Mouse (Mus musculus): ENCODE results near the gene E130208F15Rik. TPM values are rescaled to one million over a fixed set of nuclear protein-coding genes. Genes with fewer than 3 reads are reported as not detected.
A peak's percentile ranks its signal among the peaks of the same experiment; 100 is the strongest.

The E130208F15Rik gene
- polyA plus RNA-seq, 1 experiment = 0.28 TPM

- H3K27ac ChIP-seq (ENCODE audit: control insufficient read depth, insufficient read depth, low read depth, low read length) = peak overlapping the region; percentile 34; the same call in 1 of the 2 replicates
- no peaks in the 10 kb centered on the region for H3K36me3 ChIP-seq (ENCODE audit: control insufficient read depth, insufficient read depth, low read length)
- peaks cover 15% of the 10 kb centered on the region for H3K4me1 ChIP-seq (ENCODE audit: control insufficient read depth, insufficient read depth, low read length)
- TF ChIP-seq POLR2A (IDR thresholded peaks at IDR 0.05; ENCODE audit: control insufficient read depth, low read depth, low read length) (no peak), CTCF (IDR thresholded peaks at IDR 0.05; ENCODE audit: control insufficient read depth, insufficient read depth, insufficient replicate concordance, low read depth, low read length) (no peak)
- H3K4me3 ChIP-seq (ENCODE audit: control insufficient read depth, low read depth, low read length) = no peak overlapping the region
- no peaks in the 10 kb centered on the region for H3K27me3 ChIP-seq (ENCODE audit: control insufficient read depth, insufficient read depth, low read length)
These were observed 27.7 kb upstream of the E130208F15Rik start for GRCm38 (mm10) chr7:30293795-30294194.

GRCm38 (mm10) chr7:30294296-30294695 is 27.2 kb upstream of the E130208F15Rik start:
- TF ChIP-seq POLR2A (IDR thresholded peaks at IDR 0.05; ENCODE audit: control insufficient read depth, low read depth, low read length) = no peak
- TF ChIP-seq CTCF (IDR thresholded peaks at IDR 0.05; ENCODE audit: control insufficient read depth, insufficient read depth, insufficient replicate concordance, low read depth, low read length) = no peak
- Histone ChIP-seq H3K36me3 (ENCODE audit: control insufficient read depth, insufficient read depth, low read length) (no peaks in the 10 kb centered on the region), H3K4me3 (ENCODE audit: control insufficient read depth, low read depth, low read length) (no peak overlapping the region), H3K4me1 (ENCODE audit: control insufficient read depth, insufficient read depth, low read length) (peaks cover 15% of the 10 kb centered on the region), H3K27me3 (ENCODE audit: control insufficient read depth, insufficient read depth, low read length) (no peaks in the 10 kb centered on the region), H3K27ac (ENCODE audit: control insufficient read depth, insufficient read depth, low read depth, low read length) (peak overlapping the region; percentile 34)

GRCm38 (mm10) chr7:30295103-30295502 is 26.4 kb upstream of the E130208F15Rik start:
- H3K36me3 ChIP-seq (ENCODE audit: control insufficient read depth, insufficient read depth, low read length) = no peaks in the 10 kb centered on the region
- no peak overlapping the region for H3K4me3 ChIP-seq (ENCODE audit: control insufficient read depth, low read depth, low read length)
- H3K4me1 ChIP-seq (ENCODE audit: control insufficient read depth, insufficient read depth, low read length) = peaks cover 15% of the 10 kb centered on the region
- H3K27ac ChIP-seq (ENCODE audit: control insufficient read depth, insufficient read depth, low read depth, low read length) = peak overlapping the region; percentile 34
- no peak for TF ChIP-seq CTCF (IDR thresholded peaks at IDR 0.05; ENCODE audit: control insufficient read depth, insufficient read depth, insufficient replicate concordance, low read depth, low read length)
- peak; percentile 34; the same call in 1 of the 2 replicates for TF ChIP-seq POLR2A (IDR thresholded peaks at IDR 0.05; ENCODE audit: control insufficient read depth, low read depth, low read length)
- no peaks in the 10 kb centered on the region for H3K27me3 ChIP-seq (ENCODE audit: control insufficient read depth, insufficient read depth, low read length)

GRCm38 (mm10) chr7:30296816-30297215 is 24.7 kb upstream of the E130208F15Rik start:
- peaks cover 4% of the 10 kb centered on the region for H3K4me1 ChIP-seq (ENCODE audit: control insufficient read depth, insufficient read depth, low read length)
- H3K27ac ChIP-seq (ENCODE audit: control insufficient read depth, insufficient read depth, low read depth, low read length) = no peak overlapping the region
- TF ChIP-seq POLR2A (IDR thresholded peaks at IDR 0.05; ENCODE audit: control insufficient read depth, low read depth, low read length) (no peak), CTCF (IDR thresholded peaks at IDR 0.05; ENCODE audit: control insufficient read depth, insufficient read depth, insufficient replicate concordance, low read depth, low read length) (no peak)
- H3K36me3 ChIP-seq (ENCODE audit: control insufficient read depth, insufficient read depth, low read length) = no peaks in the 10 kb centered on the region
- H3K4me3 ChIP-seq (ENCODE audit: control insufficient read depth, low read depth, low read length) = no peak overlapping the region
- H3K27me3 ChIP-seq (ENCODE audit: control insufficient read depth, insufficient read depth, low read length) = no peaks in the 10 kb centered on the region

GRCm38 (mm10) chr7:30297266-30297665 is 24.3 kb upstream of the E130208F15Rik start:
- Histone ChIP-seq H3K4me1 (ENCODE audit: control insufficient read depth, insufficient read depth, low read length) (no peaks in the 10 kb centered on the region), H3K4me3 (ENCODE audit: control insufficient read depth, low read depth, low read length) (no peak overlapping the region), H3K27me3 (ENCODE audit: control insufficient read depth, insufficient read depth, low read length) (no peaks in the 10 kb centered on the region), H3K27ac (ENCODE audit: control insufficient read depth, insufficient read depth, low read depth, low read length) (no peak overlapping the region), H3K36me3 (ENCODE audit: control insufficient read depth, insufficient read depth, low read length) (no peaks in the 10 kb centered on the region)
- TF ChIP-seq POLR2A (IDR thresholded peaks at IDR 0.05; ENCODE audit: control insufficient read depth, low read depth, low read length) (no peak), CTCF (IDR thresholded peaks at IDR 0.05; ENCODE audit: control insufficient read depth, insufficient read depth, insufficient replicate concordance, low read depth, low read length) (no peak)

GRCm38 (mm10) chr7:30300914-30301313 is 20.6 kb upstream of the E130208F15Rik start:
- Histone ChIP-seq H3K4me3 (ENCODE audit: control insufficient read depth, low read depth, low read length) (no peak overlapping the region), H3K36me3 (ENCODE audit: control insufficient read depth, insufficient read depth, low read length) (no peaks in the 10 kb centered on the region), H3K27ac (ENCODE audit: control insufficient read depth, insufficient read depth, low read depth, low read length) (no peak overlapping the region), H3K27me3 (ENCODE audit: control insufficient read depth, insufficient read depth, low read length) (no peaks in the 10 kb centered on the region), H3K4me1 (ENCODE audit: control insufficient read depth, insufficient read depth, low read length) (no peaks in the 10 kb centered on the region)
- TF ChIP-seq CTCF (IDR thresholded peaks at IDR 0.05; ENCODE audit: control insufficient read depth, insufficient read depth, insufficient replicate concordance, low read depth, low read length) (peak; percentile 63; the same call in 1 of the 2 replicates), POLR2A (IDR thresholded peaks at IDR 0.05; ENCODE audit: control insufficient read depth, low read depth, low read length) (no peak)

GRCm38 (mm10) chr7:30306083-30306779 is 15.3 kb upstream of the E130208F15Rik start:
- TF ChIP-seq CTCF (IDR thresholded peaks at IDR 0.05; ENCODE audit: control insufficient read depth, insufficient read depth, insufficient replicate concordance, low read depth, low read length) (no peak), POLR2A (IDR thresholded peaks at IDR 0.05; ENCODE audit: control insufficient read depth, low read depth, low read length) (no peak)
- Histone ChIP-seq H3K36me3 (ENCODE audit: control insufficient read depth, insufficient read depth, low read length) (no peaks in the 10 kb centered on the region), H3K4me1 (ENCODE audit: control insufficient read depth, insufficient read depth, low read length) (peaks cover 19% of the 10 kb centered on the region), H3K27me3 (ENCODE audit: control insufficient read depth, insufficient read depth, low read length) (no peaks in the 10 kb centered on the region), H3K4me3 (ENCODE audit: control insufficient read depth, low read depth, low read length) (no peak overlapping the region), H3K27ac (ENCODE audit: control insufficient read depth, insufficient read depth, low read depth, low read length) (no peak overlapping the region)
